Mouse (Mus musculus) megakaryocyte-erythroid progenitor cell, adult 5-6 weeks (primary cell): ENCODE measurements at regions not wholly inside any gene's neighbourhood (a gene's known extent, or its start where the extent isn't known, plus 50 kb on each side); places are given as distances from the start of the nearest gene placed in this dataset.

Source experiments
- ATAC-seq: replicated peaks from 2 replicates; pipeline ENCODE4 v1.8.0; 2016; ENCODE audit warnings: mild to moderate bottlenecking, inconsistent platforms; ENCODE audit not compliant: severe bottlenecking, poor library complexity, low FRiP score, low TSS enrichment

- ATAC-seq: no peak
Observed at GRCm38 (mm10) chr4:125177666-125178065, 50.0 kb upstream of the Zc3h12a start.
